ENCODE assay signal across 31 mouse cellular contexts in the genomic region with DNA sequence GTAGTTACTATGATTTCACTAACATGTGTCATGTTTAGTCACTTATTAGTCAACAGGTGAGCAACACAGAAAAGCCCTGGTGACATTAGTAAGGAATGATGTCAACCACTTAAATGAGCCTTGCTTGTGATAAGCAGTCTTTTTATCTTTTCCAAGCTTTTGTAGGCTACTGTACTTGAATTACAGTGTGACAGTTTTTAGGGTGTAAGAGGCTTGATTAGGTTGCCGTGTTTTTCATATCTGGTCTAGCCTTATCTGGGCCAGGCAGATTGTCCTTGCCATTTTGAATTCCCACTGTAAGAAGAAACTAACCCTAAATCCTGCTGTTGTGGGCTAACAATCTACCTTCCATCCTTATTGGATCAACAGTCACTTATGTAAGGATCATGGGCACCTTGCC. TPM values are rescaled to one million over a fixed set of nuclear protein-coding genes. Genes with fewer than 3 reads are reported as not detected.
DNase-seq lines count a peak whose midpoint lies in the region; ATAC-seq and TF ChIP-seq lines count a peak whose summit lies in the region.
"Had no signal": no experiment of that assay in that cellular context is flagged by ENCODE, and none has a peak within 500 bp of the region (broad histone marks: within the 10 kb centered on the region; RNA-seq: fewer than 3 reads in every experiment).

No protein-coding gene starts in this region.

- DNase-seq in c-Kit-positive CD71-positive TER-119-negative erythroid progenitor cells, embryonic 14.5 days (ENCODE audit: low read depth) = peak; percentile 61
- peak; percentile 59 to 70 (median 69) for DNase-seq in liver, embryonic 14.5 days (ENCODE audit: low read depth in 3 of 3, low spot score in 3 of 3)
- no peak for DNase-seq in layer of hippocampus, postnatal 25 days (ENCODE audit: extremely low spot score in 1 of 2, low spot score in 1 of 2)
- no peak for DNase-seq in layer of hippocampus, adult 9-11 months
- no peak for DNase-seq in left cerebral cortex, adult 2 months (ENCODE audit: extremely low spot score in 1 of 2, low spot score in 2 of 2)
- DNase-seq: adrenal gland, adult 8-10 months; cerebellum, adult 11-12 months; cerebellum, adult 9-11 months; forebrain, postnatal 0 days; gastrocnemius, postnatal 10 days; kidney, adult 11 months; kidney, postnatal 14 days; layer of hippocampus, postnatal 36 days; lung, adult 18-20 months; lung, postnatal 10 days; right cerebral cortex, postnatal 4 days; thymus, adult 2 months; thymus, postnatal 36 days had no signal

- H3K4me3 ChIP-seq in liver, embryonic 14.5 days (ENCODE audit: insufficient read depth in 1 of 2, low read depth in 2 of 2, low read length in 2 of 2) = no peak overlapping the region
- no peak overlapping the region for H3K4me3 ChIP-seq in left cerebral cortex, adult 2 months
- H3K4me3 ChIP-seq: embryonic facial prominence, embryonic 13.5 days; erythroblast, embryonic 14.5 days; forebrain, embryonic 12.5 days; heart, embryonic 10.5 days; heart, embryonic 15.5 days; hindbrain, embryonic 13.5 days; limb, embryonic 12.5 days; midbrain, embryonic 10.5 days had no signal

- no peaks in the 10 kb centered on the region for H3K36me3 ChIP-seq in liver, embryonic 14.5 days (replicated peaks; ENCODE audit: control insufficient read depth, insufficient read depth, low read depth)
- H3K36me3 ChIP-seq: embryonic facial prominence, embryonic 13.5 days; forebrain, embryonic 12.5 days; heart, embryonic 10.5 days; heart, embryonic 15.5 days; hindbrain, embryonic 13.5 days; limb, embryonic 12.5 days; midbrain, embryonic 10.5 days had no signal

- peak; percentile 80 for ATAC-seq in erythroid progenitor cell, adult 5-6 weeks (replicated peaks; ENCODE audit: low FRiP score, poor library complexity, severe bottlenecking)
- ATAC-seq in liver, embryonic 14.5 days (ENCODE audit: insufficient read depth) = peak; percentile 88
- peak; percentile 93 for ATAC-seq in megakaryocyte-erythroid progenitor cell, adult 5-6 weeks (replicated peaks; ENCODE audit: low FRiP score, low TSS enrichment, poor library complexity, severe bottlenecking)
- ATAC-seq: CD4-positive, CD25-positive, alpha-beta regulatory T cell, adult 4 months; forebrain, postnatal 0 days; midbrain, embryonic 16.5 days had no signal

- no peak overlapping the region for H3K9ac ChIP-seq in liver, embryonic 14.5 days (replicated peaks)
- H3K9ac ChIP-seq: embryonic facial prominence, embryonic 13.5 days; forebrain, embryonic 12.5 days; forebrain, postnatal 0 days; heart, embryonic 15.5 days; hindbrain, embryonic 13.5 days; limb, embryonic 12.5 days had no signal

- intact Hi-C loops in left cerebral cortex, adult 2 months (cut with DNase I) = no loop called here

- H3K27me3 ChIP-seq in liver, embryonic 14.5 days (ENCODE audit: control insufficient read depth, insufficient read depth, low read length) = no peaks in the 10 kb centered on the region
- H3K27me3 ChIP-seq: embryonic facial prominence, embryonic 13.5 days; forebrain, embryonic 12.5 days; heart, embryonic 15.5 days; hindbrain, embryonic 13.5 days; limb, embryonic 12.5 days had no signal

- H3K4me2 ChIP-seq in liver, embryonic 14.5 days (ENCODE audit: low read depth) = peak overlapping the region; percentile 13
- H3K4me2 ChIP-seq: embryonic facial prominence, embryonic 13.5 days; forebrain, embryonic 12.5 days; heart, embryonic 15.5 days; hindbrain, embryonic 13.5 days; limb, embryonic 12.5 days had no signal

- WGBS in liver, embryonic 14.5 days (ENCODE audit: insufficient replicate concordance) = 9% methylated on average over 1 of the region's 1 CpGs

- no peaks in the 10 kb centered on the region for H3K9me3 ChIP-seq in liver, embryonic 14.5 days (ENCODE audit: control insufficient read depth, low read length)
- H3K9me3 ChIP-seq: heart, embryonic 15.5 days; limb, embryonic 12.5 days had no signal

- peak; percentile 92 for TF ChIP-seq EP300 in liver, embryonic 14.5 days (IDR thresholded peaks at IDR 0.05; ENCODE audit: low read depth)

- TF ChIP-seq CTCF in liver, embryonic 14.5 days (IDR thresholded peaks at IDR 0.05; ENCODE audit: low read depth) = no peak
- no peak for TF ChIP-seq CTCF in left cerebral cortex, adult 2 months (IDR thresholded peaks at IDR 0.05)

- H3K27ac ChIP-seq in liver, embryonic 14.5 days = peak overlapping the region; percentile 32; the same call in 1 of the 2 replicates
- H3K27ac ChIP-seq in left cerebral cortex, adult 2 months = no peak overlapping the region
- H3K27ac ChIP-seq: embryonic facial prominence, embryonic 13.5 days; forebrain, embryonic 12.5 days; heart, embryonic 10.5 days; heart, embryonic 15.5 days; hindbrain, embryonic 13.5 days; limb, embryonic 12.5 days; macrophage; midbrain, embryonic 10.5 days had no signal

- H3K4me1 ChIP-seq in liver, embryonic 14.5 days (replicated peaks; ENCODE audit: control insufficient read depth in 2 of 2, insufficient read depth in 2 of 2, low read length in 1 of 2) = peaks cover 13 to 17% of the 10 kb centered on the region in 2 experiments
- H3K4me1 ChIP-seq: embryonic facial prominence, embryonic 13.5 days; forebrain, embryonic 12.5 days; heart, embryonic 10.5 days; heart, embryonic 15.5 days; hindbrain, embryonic 13.5 days; limb, embryonic 12.5 days; midbrain, embryonic 10.5 days had no signal

RNA-seq across cellular contexts. Expression of gene Ccdc71l, which starts 26.6 kb away (rescaled TPM):
- 36.0 and 59.1 TPM in 2 replicates for total RNA-seq in erythroid progenitor cell, adult 5-6 weeks (2015; ENCODE audit: low replicate concordance)
- total RNA-seq in erythroid progenitor cell, adult 5-6 weeks (2017; ENCODE audit: low replicate concordance) = 31.2 and 51.2 TPM in 2 replicates
- polyA plus RNA-seq in liver, embryonic 14.5 days (2012; rRNA removed) = 10.4 and 11.4 TPM in 2 replicates
- 6.6 and 7.4 TPM in 2 replicates for polyA plus RNA-seq in liver, embryonic 14.5 days (2014; fragmentation: Nextera tagmentation; extraction: Ambion mirVana)
- 10.4 and 15.1 TPM in 2 replicates for total RNA-seq in megakaryocyte-erythroid progenitor cell, adult 5-6 weeks (2014; fragmentation: Nextera tagmentation)
- total RNA-seq in megakaryocyte-erythroid progenitor cell, adult 5-6 weeks (2017) = 17.1 and 23.9 TPM in 2 replicates
- 10 to 100 TPM; 28.6 to 33.8 TPM for total RNA-seq in layer of hippocampus, postnatal 25 days (2021)
- total RNA-seq in left cerebral cortex, adult 2 months (2021) = 10 to 100 TPM; 13.0 to 13.1 TPM

Comparison
In these comparisons a context has a peak if more than half of its experiments do, and no peak if none do; other contexts are left out.
1. DNase-seq: peak in c-Kit-positive CD71-positive TER-119-negative erythroid progenitor cells, embryonic 14.5 days (single experiment) and liver, embryonic 14.5 days (3 of 3); none in layer of hippocampus, postnatal 25 days (0 of 2), layer of hippocampus, adult 9-11 months (single experiment) and left cerebral cortex, adult 2 months (0 of 2).
2. Peak in every context shown above with its lines, with median percentiles within 50 percentile points of each other: ATAC-seq.